Mouse (Mus musculus): ENCODE measurements around the gene Taar2. TPM values are rescaled to one million over a fixed set of nuclear protein-coding genes. Genes with fewer than 3 reads are reported as not detected.
A peak's percentile ranks its signal among the peaks of the same experiment; 100 is the strongest.

Taar2 gene
- polyA plus RNA-seq (2014; fragmentation: Nextera tagmentation; extraction: Ambion mirVana) = not detected in 2 replicates

DNA sequence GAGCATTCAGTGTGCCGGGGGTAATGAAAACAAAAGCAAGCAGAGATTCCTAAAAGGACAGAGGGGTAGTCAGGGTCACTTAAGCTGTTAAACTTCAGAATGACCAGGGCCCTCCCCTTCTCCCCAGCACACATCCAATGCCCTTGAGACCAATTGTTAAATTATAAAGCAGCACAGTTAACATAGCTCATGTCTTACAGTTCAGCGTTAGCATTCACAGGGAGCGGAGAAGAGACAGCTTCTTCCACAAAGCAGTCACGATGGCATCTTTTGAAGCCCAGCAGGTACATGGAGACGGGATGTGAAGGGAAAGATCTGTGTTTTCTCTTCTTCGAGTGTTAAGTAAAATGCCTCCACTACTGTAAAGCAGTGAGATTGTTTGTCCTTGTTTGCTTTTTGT lies at the start of gene Taar2:
Taar2 (plus strand) TSS at position 261 of the 400 bp plus-strand sequence.
- H3K36me3 ChIP-seq (ENCODE audit: control insufficient read depth, insufficient read depth, low read length) = no peaks in the 10 kb centered on the region
- no peaks in the 10 kb centered on the region for H3K9me3 ChIP-seq (ENCODE audit: control insufficient read depth, low read length)
- no peaks in the 10 kb centered on the region for H3K4me1 ChIP-seq (ENCODE audit: control insufficient read depth, insufficient read depth, low read length)
- H3K27ac ChIP-seq (replicated peaks; ENCODE audit: low read depth, low read length) = no peak within 1 kb of the TSS
- no peak within 1 kb of the TSS for H3K9ac ChIP-seq (ENCODE audit: low read length)
- H3K4me3 ChIP-seq (ENCODE audit: low read depth, low read length) = no peak within 1 kb of the TSS
- DNase-seq (ENCODE audit: low spot score) = no peak
- H3K27me3 ChIP-seq (ENCODE audit: control insufficient read depth, insufficient read depth, low read length) = no peaks in the 10 kb centered on the region
- no peak for ATAC-seq (ENCODE audit: insufficient number of reproducible peaks, low FRiP score, low TSS enrichment, low read depth)
- H3K4me2 ChIP-seq (ENCODE audit: low read depth, severe bottlenecking) = no peak within 1 kb of the TSS
- 68% methylated on average over 6 of the region's 6 CpGs for WGBS

DNA sequence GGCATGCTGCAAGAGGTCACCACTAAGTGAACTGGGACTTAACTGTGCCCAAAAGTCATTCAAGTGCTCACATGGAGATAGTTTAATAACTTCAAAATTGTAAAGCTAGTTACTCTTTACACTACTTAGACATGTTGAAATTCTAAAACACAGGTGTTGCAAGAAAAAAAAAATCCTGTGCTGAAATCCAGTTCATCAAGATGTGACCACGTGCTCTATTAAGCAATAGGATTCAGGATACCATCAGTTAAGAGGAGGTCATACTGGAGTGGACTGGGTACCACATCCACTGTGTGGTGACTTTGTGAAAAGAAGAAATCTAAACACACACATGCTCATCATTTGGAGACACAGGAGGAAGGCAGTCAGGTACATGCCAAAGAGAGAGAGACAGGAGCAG lies 45.4 kb upstream of the Taar2 start:
- WGBS = 87% methylated on average over 1 of the region's 1 CpGs
- Histone ChIP-seq H3K4me1 (ENCODE audit: control insufficient read depth, insufficient read depth, low read length) (no peaks in the 10 kb centered on the region), H3K36me3 (ENCODE audit: control insufficient read depth, insufficient read depth, low read length) (no peaks in the 10 kb centered on the region), H3K9ac (ENCODE audit: low read length) (no peak overlapping the region), H3K9me3 (ENCODE audit: control insufficient read depth, low read length) (no peaks in the 10 kb centered on the region), H3K27me3 (ENCODE audit: control insufficient read depth, insufficient read depth, low read length) (no peaks in the 10 kb centered on the region), H3K27ac (replicated peaks; ENCODE audit: low read depth, low read length) (no peak overlapping the region), H3K4me2 (ENCODE audit: low read depth, severe bottlenecking) (no peak overlapping the region), H3K4me3 (ENCODE audit: low read depth, low read length) (no peak overlapping the region)
- DNase-seq (ENCODE audit: low spot score) (no peak), ATAC-seq (ENCODE audit: insufficient number of reproducible peaks, low FRiP score, low TSS enrichment, low read depth) (no peak)

DNA sequence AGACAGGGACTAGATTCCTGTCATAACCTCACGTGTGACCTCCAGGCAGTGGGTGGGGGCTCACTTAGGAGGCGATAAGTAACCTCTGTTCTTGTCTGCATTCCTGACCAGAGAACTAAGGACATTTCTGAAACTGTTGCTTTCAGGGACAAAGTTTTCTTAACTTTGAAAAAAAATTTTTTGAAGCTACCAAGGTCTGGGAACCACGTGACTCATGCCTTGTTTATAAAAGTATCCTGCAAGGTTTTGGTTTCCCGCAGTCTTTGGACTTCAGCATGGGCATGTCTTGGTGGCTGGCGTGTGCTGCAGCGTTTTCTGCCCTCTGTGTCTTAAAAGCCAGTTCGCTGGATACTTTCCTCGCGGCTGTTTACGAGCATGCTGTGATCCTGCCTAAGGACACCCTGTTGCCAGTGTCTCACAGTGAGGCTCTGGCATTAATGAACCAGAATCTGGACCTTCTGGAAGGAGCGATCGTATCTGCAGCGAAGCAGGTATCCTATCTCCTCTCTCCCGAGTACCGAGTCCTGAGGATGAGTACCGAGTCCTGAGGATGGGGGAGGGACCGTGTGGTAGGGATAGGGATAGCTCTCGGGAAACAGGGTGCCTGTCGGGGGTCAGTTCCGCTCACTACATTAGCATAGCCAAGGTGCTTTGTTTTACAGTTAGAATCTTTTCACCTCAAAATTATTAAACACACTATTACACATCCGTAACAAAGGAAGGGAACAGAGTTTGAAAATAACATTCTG lies 43.6 kb upstream of the Taar2 start, which contains the start of gene Vnn1:
Vnn1 (plus strand) TSS at position 88 of the 749 bp plus-strand sequence.
- peak; percentile 25 for DNase-seq (ENCODE audit: low spot score)

DNA sequence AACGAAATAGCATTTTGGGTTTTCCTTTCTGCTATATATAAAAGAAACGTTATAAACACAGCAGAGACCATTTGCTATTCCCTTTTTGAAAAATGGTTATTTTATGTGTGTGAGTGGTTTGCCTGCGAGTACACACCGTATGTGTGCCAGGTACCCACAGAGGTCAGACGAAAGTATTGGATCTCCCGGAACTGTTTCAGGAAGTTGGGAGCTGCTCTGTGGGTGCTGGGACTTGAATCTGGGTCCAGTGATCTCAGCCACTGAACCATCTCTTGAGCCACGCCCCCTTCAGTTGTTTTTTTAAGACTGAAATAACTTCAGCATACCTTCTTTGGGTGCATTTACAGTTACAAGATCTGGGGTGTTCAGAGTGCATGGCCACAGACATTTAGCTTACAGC lies 43.0 kb upstream of the Taar2 start:
- no peaks in the 10 kb centered on the region for H3K27me3 ChIP-seq (ENCODE audit: control insufficient read depth, insufficient read depth, low read length)
- no peak overlapping the region for H3K27ac ChIP-seq (replicated peaks; ENCODE audit: low read depth, low read length)
- H3K4me2 ChIP-seq (ENCODE audit: low read depth, severe bottlenecking) = peak overlapping the region; percentile 47; the same call in 1 of the 2 replicates
- no peak overlapping the region for H3K4me3 ChIP-seq (ENCODE audit: low read depth, low read length)
- H3K9ac ChIP-seq (ENCODE audit: low read length) = no peak overlapping the region
- no peaks in the 10 kb centered on the region for H3K36me3 ChIP-seq (ENCODE audit: control insufficient read depth, insufficient read depth, low read length)
- WGBS = 75% methylated on average over 7 of the region's 7 CpGs
- ATAC-seq (ENCODE audit: insufficient number of reproducible peaks, low FRiP score, low TSS enrichment, low read depth) (no peak), DNase-seq (ENCODE audit: low spot score) (no peak)
- H3K9me3 ChIP-seq (ENCODE audit: control insufficient read depth, low read length) = no peaks in the 10 kb centered on the region
- H3K4me1 ChIP-seq (ENCODE audit: control insufficient read depth, insufficient read depth, low read length) = no peaks in the 10 kb centered on the region

More for the DNA sequence above, 43.6 kb upstream of the Taar2 start, which contains the start of gene Vnn1:
- Histone ChIP-seq H3K9me3 (ENCODE audit: control insufficient read depth, low read length) (no peaks in the 10 kb centered on the region), H3K27me3 (ENCODE audit: control insufficient read depth, insufficient read depth, low read length) (no peaks in the 10 kb centered on the region), H3K4me3 (ENCODE audit: low read depth, low read length) (no peak within 1 kb of the TSS), H3K36me3 (ENCODE audit: control insufficient read depth, insufficient read depth, low read length) (no peaks in the 10 kb centered on the region), H3K4me2 (ENCODE audit: low read depth, severe bottlenecking) (peak within 1 kb of the TSS; percentile 47), H3K27ac (replicated peaks; ENCODE audit: low read depth, low read length) (no peak within 1 kb of the TSS), H3K4me1 (ENCODE audit: control insufficient read depth, insufficient read depth, low read length) (no peaks in the 10 kb centered on the region), H3K9ac (ENCODE audit: low read length) (0 out of 2 replicates have a peak within 1 kb of the TSS, but pooled peaks have one; percentile 0)
- WGBS = 25% methylated on average over 21 of the region's 21 CpGs
- no peak for ATAC-seq (ENCODE audit: insufficient number of reproducible peaks, low FRiP score, low TSS enrichment, low read depth)

DNA sequence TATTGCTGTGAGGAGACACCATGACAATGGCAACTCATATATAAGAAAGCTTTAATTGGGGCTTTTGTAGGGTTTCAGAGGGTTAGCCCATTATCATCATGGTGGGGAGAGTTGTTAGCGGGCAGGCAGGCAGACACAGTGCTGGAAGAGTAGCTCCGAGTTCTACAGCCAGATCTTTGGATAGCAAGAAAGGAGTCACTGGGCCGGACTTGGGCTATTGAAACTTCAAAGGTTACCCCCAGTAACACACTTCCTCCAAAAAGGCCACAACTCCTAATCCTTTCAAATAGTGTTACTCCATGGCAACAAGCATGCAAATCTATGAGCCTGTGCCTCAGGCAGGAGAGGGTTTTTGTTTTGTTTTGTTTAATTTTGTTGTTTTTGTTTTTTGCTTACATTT lies 37.3 kb upstream of the Taar2 start:
- ATAC-seq (ENCODE audit: insufficient number of reproducible peaks, low FRiP score, low TSS enrichment, low read depth) (no peak), DNase-seq (ENCODE audit: low spot score) (no peak)
- no peaks in the 10 kb centered on the region for H3K9me3 ChIP-seq (ENCODE audit: control insufficient read depth, low read length)
- WGBS = 92% methylated on average over 3 of the region's 3 CpGs
- H3K4me1 ChIP-seq (ENCODE audit: control insufficient read depth, insufficient read depth, low read length) = no peaks in the 10 kb centered on the region
- H3K27me3 ChIP-seq (ENCODE audit: control insufficient read depth, insufficient read depth, low read length) = no peaks in the 10 kb centered on the region
- H3K27ac ChIP-seq (replicated peaks; ENCODE audit: low read depth, low read length) = no peak overlapping the region
- H3K4me3 ChIP-seq (ENCODE audit: low read depth, low read length) = no peak overlapping the region
- no peak overlapping the region for H3K4me2 ChIP-seq (ENCODE audit: low read depth, severe bottlenecking)
- no peak overlapping the region for H3K9ac ChIP-seq (ENCODE audit: low read length)
- H3K36me3 ChIP-seq (ENCODE audit: control insufficient read depth, insufficient read depth, low read length) = no peaks in the 10 kb centered on the region

DNA sequence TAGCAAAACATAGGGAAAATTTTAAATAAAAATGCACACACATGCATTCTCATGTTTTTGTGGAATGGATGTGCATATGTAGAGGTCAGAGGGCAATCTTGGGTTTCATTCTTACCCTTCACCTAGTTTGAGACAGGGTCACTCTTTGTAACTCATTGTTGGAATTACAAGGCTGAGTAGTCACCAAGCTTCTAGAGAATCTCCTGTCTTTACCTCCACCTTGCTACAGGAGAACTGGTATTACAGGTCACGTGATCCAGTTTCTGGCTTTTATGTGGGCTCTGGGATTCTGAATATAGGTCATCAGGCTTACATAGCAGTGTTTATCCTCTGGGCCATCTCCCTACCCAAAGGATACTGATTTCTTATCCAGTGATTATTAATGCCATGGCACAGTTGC lies 32.7 kb upstream of the Taar2 start:
- 94% methylated on average over 1 of the region's 1 CpGs for WGBS
- Histone ChIP-seq H3K27ac (replicated peaks; ENCODE audit: low read depth, low read length) (no peak overlapping the region), H3K9ac (ENCODE audit: low read length) (no peak overlapping the region), H3K4me3 (ENCODE audit: low read depth, low read length) (no peak overlapping the region), H3K9me3 (ENCODE audit: control insufficient read depth, low read length) (no peaks in the 10 kb centered on the region), H3K4me2 (ENCODE audit: low read depth, severe bottlenecking) (no peak overlapping the region), H3K4me1 (ENCODE audit: control insufficient read depth, insufficient read depth, low read length) (no peaks in the 10 kb centered on the region), H3K27me3 (ENCODE audit: control insufficient read depth, insufficient read depth, low read length) (no peaks in the 10 kb centered on the region), H3K36me3 (ENCODE audit: control insufficient read depth, insufficient read depth, low read length) (no peaks in the 10 kb centered on the region)
- DNase-seq (ENCODE audit: low spot score) (no peak), ATAC-seq (ENCODE audit: insufficient number of reproducible peaks, low FRiP score, low TSS enrichment, low read depth) (no peak)

DNA sequence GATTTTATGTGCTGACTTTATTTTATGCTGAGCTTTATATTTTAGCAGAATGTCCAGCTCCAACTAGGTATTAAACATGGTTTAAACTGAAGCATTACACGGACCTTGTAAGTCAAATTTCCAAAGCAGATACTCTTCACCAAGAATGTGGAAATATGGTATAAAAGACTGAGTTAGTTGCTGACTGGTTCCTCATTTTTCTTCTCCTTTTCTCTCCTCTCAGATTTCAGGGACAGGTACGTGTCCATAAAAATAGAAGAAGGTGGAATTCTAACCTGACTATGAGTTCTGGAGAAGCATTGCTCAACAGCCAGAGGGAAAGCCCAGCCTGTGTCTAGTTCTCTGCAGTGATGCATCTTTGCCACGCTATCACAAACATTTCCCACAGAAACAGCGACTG lies 18.3 kb upstream of the Taar2 start, which contains the start of gene Taar1:
Taar1 (plus strand) TSS at position 301 of the 400 bp plus-strand sequence.
- Histone ChIP-seq H3K9ac (ENCODE audit: low read length) (no peak within 1 kb of the TSS), H3K9me3 (ENCODE audit: control insufficient read depth, low read length) (no peaks in the 10 kb centered on the region), H3K27me3 (ENCODE audit: control insufficient read depth, insufficient read depth, low read length) (no peaks in the 10 kb centered on the region), H3K36me3 (ENCODE audit: control insufficient read depth, insufficient read depth, low read length) (no peaks in the 10 kb centered on the region), H3K27ac (replicated peaks; ENCODE audit: low read depth, low read length) (no peak within 1 kb of the TSS), H3K4me2 (ENCODE audit: low read depth, severe bottlenecking) (no peak within 1 kb of the TSS), H3K4me3 (ENCODE audit: low read depth, low read length) (no peak within 1 kb of the TSS), H3K4me1 (ENCODE audit: control insufficient read depth, insufficient read depth, low read length) (no peaks in the 10 kb centered on the region)
- ATAC-seq (ENCODE audit: insufficient number of reproducible peaks, low FRiP score, low TSS enrichment, low read depth) = no peak
- 87% methylated on average over 4 of the region's 4 CpGs for WGBS
- DNase-seq (ENCODE audit: low spot score) = no peak

DNA sequence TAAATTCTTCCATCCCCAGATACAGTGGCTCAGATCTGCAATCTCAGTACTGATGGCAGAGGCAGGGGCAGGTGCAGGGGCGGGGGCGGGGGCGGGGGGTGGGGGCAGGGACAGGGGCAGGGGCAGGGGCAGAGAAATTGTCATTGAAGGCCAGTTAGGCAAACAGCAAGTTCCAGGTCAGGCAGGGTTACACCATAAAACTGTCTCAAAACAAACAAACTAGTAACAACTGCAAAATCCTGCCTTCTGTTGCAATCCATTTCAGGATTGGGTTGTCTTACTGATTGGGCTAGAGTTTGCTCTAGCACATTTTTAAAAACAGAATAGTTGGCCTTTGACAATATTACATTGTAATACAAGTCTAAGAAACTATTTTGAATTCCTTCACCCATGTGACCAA lies 15.9 kb upstream of the Taar2 start:
- H3K4me1 ChIP-seq (ENCODE audit: control insufficient read depth, insufficient read depth, low read length) = no peaks in the 10 kb centered on the region
- H3K4me3 ChIP-seq (ENCODE audit: low read depth, low read length) = no peak overlapping the region
- H3K27me3 ChIP-seq (ENCODE audit: control insufficient read depth, insufficient read depth, low read length) = no peaks in the 10 kb centered on the region
- H3K9ac ChIP-seq (ENCODE audit: low read length) = no peak overlapping the region
- ATAC-seq (ENCODE audit: insufficient number of reproducible peaks, low FRiP score, low TSS enrichment, low read depth) = no peak
- H3K4me2 ChIP-seq (ENCODE audit: low read depth, severe bottlenecking) = no peak overlapping the region
- no peaks in the 10 kb centered on the region for H3K36me3 ChIP-seq (ENCODE audit: control insufficient read depth, insufficient read depth, low read length)
- H3K9me3 ChIP-seq (ENCODE audit: control insufficient read depth, low read length) = no peaks in the 10 kb centered on the region
- no peak overlapping the region for H3K27ac ChIP-seq (replicated peaks; ENCODE audit: low read depth, low read length)
- no peak for DNase-seq (ENCODE audit: low spot score)
- WGBS = 70% methylated on average over 3 of the region's 3 CpGs

Data from limb, embryonic 11.5 days (tissue).